Mouse (Mus musculus): ENCODE measurements around the gene Spin2c. TPM values are rescaled to one million over a fixed set of nuclear protein-coding genes. Genes with fewer than 3 reads are reported as not detected.

Spin2c gene
- total RNA-seq (2015) (0.64 TPM in 1 of 2 replicates, not detected in the other), total RNA-seq (2017) (0.77 TPM in 1 of 2 replicates, not detected in the other)

- ATAC-seq (ENCODE audit: poor library complexity, severe bottlenecking), result peak; percentile 59
Observed at GRCm38 (mm10) chrX:153831951-153832561, at the start of gene Spin2c. Spin2c (plus strand) TSS chrX:153832225.

- ATAC-seq (ENCODE audit: poor library complexity, severe bottlenecking), result no peak
Observed at GRCm38 (mm10) chrX:153832606-153833005, 581 bp downstream of the Spin2c start.

Other genes starting within 250 kb of the Spin2c start
- 7.8 and 8.4 TPM in 2 replicates for gene Kctd12b, start 135.8 kb upstream of the Spin2c start, total RNA-seq (2015)
- 8.8 and 10.2 TPM in 2 replicates for gene Kctd12b, start 135.8 kb upstream of the Spin2c start, total RNA-seq (2017)
- gene Nbdy, start 108.6 kb upstream of the Spin2c start, total RNA-seq (2015), result 25.7 and 28.1 TPM in 2 replicates
- 21.8 and 25.4 TPM in 2 replicates for gene Nbdy, start 108.6 kb upstream of the Spin2c start, total RNA-seq (2017)
- gene Samt1, start 180.4 kb downstream of the Spin2c start, total RNA-seq (2015), result not detected in 2 replicates
- gene Samt1, start 180.4 kb downstream of the Spin2c start, total RNA-seq (2017), result not detected in 2 replicates
- gene 4921511M17Rik, start 201.6 kb downstream of the Spin2c start, total RNA-seq (2015), result not detected in 2 replicates
- not detected in 2 replicates for gene 4921511M17Rik, start 201.6 kb downstream of the Spin2c start, total RNA-seq (2017)
- not detected in 2 replicates for gene Gm10057, start 222.8 kb downstream of the Spin2c start, total RNA-seq (2015)
- gene Gm10057, start 222.8 kb downstream of the Spin2c start, total RNA-seq (2017), result not detected in 2 replicates